Mouse (Mus musculus): ENCODE data around the gene Clint1.

GRCm38 (mm10) chr11:45849859-45850258, 2.0 kb upstream of the Clint1 start:
- TF ChIP-seq CTCF (IDR thresholded peaks at IDR 0.05; ENCODE audit: low read depth), result no peak
- peak; percentile 31; the same call in 1 of the 2 replicates for TF ChIP-seq EP300 (IDR thresholded peaks at IDR 0.05; ENCODE audit: low read depth)
